Mouse (Mus musculus): ENCODE measurements at regions not wholly inside any gene's neighbourhood (a gene's known extent, or its start where the extent isn't known, plus 50 kb on each side); places are given as distances from the start of the nearest gene placed in this dataset.
"Not testable (repeated sequence)": the region's sequence is repeated elsewhere in the genome, so short reads cannot be mapped to it uniquely, and the experiment has no call there.

DNA sequence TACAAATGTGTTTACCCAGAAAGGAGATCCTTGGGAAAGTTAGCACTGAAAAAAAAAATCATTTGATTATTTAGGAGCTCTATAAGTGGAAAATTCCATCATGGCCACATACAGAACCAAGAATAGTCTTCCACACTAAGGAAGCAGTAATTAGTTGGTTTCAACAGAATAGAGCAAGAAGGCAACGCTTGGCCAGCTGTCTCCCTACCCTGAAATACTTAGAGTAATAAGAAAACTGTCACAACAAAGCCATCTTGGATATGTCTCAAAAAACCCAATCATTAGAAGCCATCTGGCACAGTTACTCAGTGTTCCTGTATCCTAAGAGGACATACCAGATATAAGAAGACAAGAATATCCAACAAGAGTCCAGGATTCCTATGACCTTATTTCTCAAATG lies 888.5 kb downstream of the Dpp10 start:
- WGBS, result 74% methylated on average over 1 of the region's 1 CpGs
- DNase-seq (ENCODE audit: low spot score) (peak; percentile 6), ATAC-seq (no peak)
- Histone ChIP-seq H3K9me3 (replicated peaks; ENCODE audit: control insufficient read depth, low read length) (no peaks in the 10 kb centered on the region), H3K27ac (ENCODE audit: low read depth, low read length) (no peak overlapping the region), H3K4me2 (ENCODE audit: low read length) (no peak overlapping the region), H3K4me3 (ENCODE audit: low read depth, low read length) (no peak overlapping the region), H3K36me3 (ENCODE audit: control insufficient read depth, insufficient read depth, low read length) (no peaks in the 10 kb centered on the region), H3K4me1 (ENCODE audit: control insufficient read depth, insufficient read depth, low read length) (no peaks in the 10 kb centered on the region), H3K27me3 (replicated peaks; ENCODE audit: control insufficient read depth, insufficient read depth, low read length) (no peaks in the 10 kb centered on the region), H3K9ac (ENCODE audit: low read length) (no peak overlapping the region)

DNA sequence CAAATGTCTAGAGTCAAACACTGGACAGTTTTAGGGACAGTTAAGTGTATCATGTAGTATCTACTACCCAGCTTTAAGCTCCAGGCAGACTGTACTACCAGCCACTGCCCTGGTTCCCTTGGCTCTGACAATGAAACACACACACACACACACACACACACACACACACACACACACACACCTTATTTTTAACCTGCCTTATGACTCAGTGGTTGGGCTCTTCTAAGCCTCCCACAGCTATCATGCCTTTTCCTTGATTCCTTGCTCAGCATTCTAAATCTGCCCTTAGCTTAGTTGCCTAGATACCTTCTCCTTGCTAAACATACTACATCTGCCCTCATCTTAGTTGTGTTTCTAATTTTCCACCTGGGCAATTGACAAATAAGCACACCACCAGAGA lies 890.8 kb downstream of the Dpp10 start:
- Histone ChIP-seq H3K9ac (ENCODE audit: low read length) (no peak overlapping the region), H3K36me3 (ENCODE audit: control insufficient read depth, insufficient read depth, low read length) (no peaks in the 10 kb centered on the region), H3K9me3 (replicated peaks; ENCODE audit: control insufficient read depth, low read length) (no peaks in the 10 kb centered on the region), H3K27me3 (replicated peaks; ENCODE audit: control insufficient read depth, insufficient read depth, low read length) (no peaks in the 10 kb centered on the region), H3K4me3 (ENCODE audit: low read depth, low read length) (no peak overlapping the region), H3K27ac (ENCODE audit: low read depth, low read length) (no peak overlapping the region), H3K4me1 (ENCODE audit: control insufficient read depth, insufficient read depth, low read length) (no peaks in the 10 kb centered on the region), H3K4me2 (ENCODE audit: low read length) (no peak overlapping the region)
- DNase-seq (ENCODE audit: low spot score), result no peak
- no peak for ATAC-seq

DNA sequence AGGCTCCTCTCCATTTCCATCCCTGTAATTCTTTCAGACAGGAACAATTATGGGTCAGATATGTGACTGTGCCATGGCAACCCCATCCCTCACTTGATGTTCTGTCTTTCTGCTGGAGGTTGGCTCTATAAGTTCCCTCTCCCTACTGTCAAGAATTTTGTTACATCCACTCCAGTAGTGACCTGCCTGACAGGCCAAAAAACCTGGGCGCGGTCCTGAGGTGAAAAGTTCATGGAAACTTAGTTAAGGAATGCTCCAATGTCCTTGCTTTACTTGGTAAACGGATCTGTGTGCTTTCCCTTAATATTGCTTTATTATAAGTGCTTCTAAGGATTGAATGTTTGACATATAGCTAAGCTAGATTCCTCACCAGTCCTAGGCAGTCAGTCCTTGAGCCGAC lies 911.5 kb downstream of the Dpp10 start:
- H3K4me2 ChIP-seq (ENCODE audit: low read length); H3K9ac ChIP-seq (ENCODE audit: low read length); DNase-seq (ENCODE audit: low spot score); H3K36me3 ChIP-seq (ENCODE audit: control insufficient read depth, insufficient read depth, low read length); H3K4me3 ChIP-seq (ENCODE audit: low read depth, low read length); H3K9me3 ChIP-seq (replicated peaks; ENCODE audit: control insufficient read depth, low read length); ATAC-seq; H3K27me3 ChIP-seq (replicated peaks; ENCODE audit: control insufficient read depth, insufficient read depth, low read length); H3K27ac ChIP-seq (ENCODE audit: low read depth, low read length); H3K4me1 ChIP-seq (ENCODE audit: control insufficient read depth, insufficient read depth, low read length): not testable (repeated sequence)
- 91% methylated on average over 4 of the region's 4 CpGs for WGBS

Data from forebrain, embryonic 14.5 days (tissue).